Mouse (Mus musculus) cerebellum, adult 9-11 months (tissue): ENCODE data around the gene Slit1.

Experiments used
- DNase-seq: peaks from one replicate; pipeline ENCODE4 v3.0.0; 2022

The Slit1 gene

GRCm38 (mm10) chr19:41651967-41652366, 91.5 kb downstream of the Slit1 start:
- DNase-seq = no peak

DNA sequence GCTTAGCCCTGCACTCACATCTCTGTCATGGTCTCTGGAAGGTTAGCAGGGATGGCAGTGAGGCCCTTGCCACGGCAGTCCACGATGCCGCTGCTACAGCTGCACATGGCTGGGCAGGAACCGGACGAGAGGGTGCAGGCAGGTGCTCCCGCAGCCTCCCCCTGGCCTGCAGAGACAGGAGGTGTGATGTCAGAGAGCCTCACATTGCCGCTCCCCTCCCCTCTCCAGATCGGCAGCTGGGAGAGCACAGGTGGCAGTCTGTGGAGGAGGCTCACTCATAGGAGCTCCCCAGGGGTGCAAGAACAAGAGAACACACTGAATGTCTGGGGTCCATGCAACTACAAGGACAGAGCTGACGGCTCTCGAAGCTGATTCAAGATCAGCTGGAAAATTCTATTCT, 94.1 kb downstream of the Slit1 start:
- no peak for DNase-seq

- DNase-seq = peak; percentile 28
Measured at GRCm38 (mm10) chr19:41646947-41647631, 96.4 kb downstream of the Slit1 start.

- DNase-seq = no peak
Measured at GRCm38 (mm10) chr19:41643010-41643409, 100.5 kb downstream of the Slit1 start.

DNA sequence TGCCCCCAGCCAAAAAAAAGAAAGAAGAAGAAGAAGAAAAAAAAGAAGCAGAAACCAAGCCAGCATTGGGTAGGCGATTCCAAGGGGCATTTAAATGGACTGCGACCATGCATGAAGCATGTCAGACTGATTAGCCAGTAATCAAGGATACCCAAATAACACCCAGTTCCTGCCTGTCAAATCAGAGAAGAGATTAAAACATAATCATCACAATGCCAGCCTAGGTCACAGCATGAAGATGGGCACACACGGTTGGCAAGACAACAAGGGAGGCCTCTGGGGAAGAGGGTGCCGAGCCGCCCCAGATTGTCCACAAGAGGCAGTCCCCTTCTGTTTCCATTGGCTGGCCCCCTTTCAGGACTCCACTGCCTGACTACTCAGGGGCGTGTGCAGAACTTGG, 108.5 kb downstream of the Slit1 start:
- DNase-seq = no peak

DNA sequence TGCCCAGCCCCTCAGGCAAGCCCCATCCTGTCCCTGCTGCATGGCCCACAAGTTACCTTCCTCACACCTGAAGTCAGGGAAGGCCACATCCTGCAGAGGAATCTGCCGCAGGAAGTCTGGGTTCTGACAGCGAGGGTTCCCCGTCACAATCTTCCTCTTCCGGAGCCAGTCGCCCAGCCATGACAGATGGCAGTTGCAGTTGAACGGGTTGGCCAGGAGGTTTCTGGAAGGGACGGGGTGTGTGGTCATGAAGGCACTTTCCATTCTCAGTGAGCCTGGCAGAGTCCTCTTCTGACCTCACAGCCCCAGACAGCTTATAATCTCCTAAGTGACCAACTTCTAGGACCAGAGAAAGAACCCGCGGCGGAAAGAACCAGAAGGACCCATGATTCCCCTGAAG, 109.4 kb downstream of the Slit1 start:
- no peak for DNase-seq

DNA sequence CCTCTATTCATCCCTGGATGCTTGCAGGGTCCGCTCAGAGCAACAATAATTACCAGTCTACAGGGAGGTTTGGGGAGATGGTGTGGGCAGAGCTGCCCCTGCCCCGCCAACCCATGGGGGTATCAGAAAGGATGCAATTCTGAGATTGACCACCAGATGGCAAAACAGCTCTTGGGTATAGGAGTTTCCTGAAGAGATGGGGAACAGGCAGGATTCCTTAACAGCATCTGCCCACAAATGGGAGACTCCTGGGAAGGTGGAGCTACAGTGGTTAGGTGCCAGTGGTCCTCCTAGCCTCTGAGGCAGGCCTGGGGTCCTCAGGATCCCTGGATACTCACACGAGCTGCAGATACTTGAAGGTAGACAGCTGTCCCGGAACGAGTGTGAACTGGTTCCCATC, 113.9 kb downstream of the Slit1 start:
- DNase-seq = peak; percentile 16

GRCm38 (mm10) chr19:41628970-41629369, 114.5 kb downstream of the Slit1 start:
- no peak for DNase-seq

DNA sequence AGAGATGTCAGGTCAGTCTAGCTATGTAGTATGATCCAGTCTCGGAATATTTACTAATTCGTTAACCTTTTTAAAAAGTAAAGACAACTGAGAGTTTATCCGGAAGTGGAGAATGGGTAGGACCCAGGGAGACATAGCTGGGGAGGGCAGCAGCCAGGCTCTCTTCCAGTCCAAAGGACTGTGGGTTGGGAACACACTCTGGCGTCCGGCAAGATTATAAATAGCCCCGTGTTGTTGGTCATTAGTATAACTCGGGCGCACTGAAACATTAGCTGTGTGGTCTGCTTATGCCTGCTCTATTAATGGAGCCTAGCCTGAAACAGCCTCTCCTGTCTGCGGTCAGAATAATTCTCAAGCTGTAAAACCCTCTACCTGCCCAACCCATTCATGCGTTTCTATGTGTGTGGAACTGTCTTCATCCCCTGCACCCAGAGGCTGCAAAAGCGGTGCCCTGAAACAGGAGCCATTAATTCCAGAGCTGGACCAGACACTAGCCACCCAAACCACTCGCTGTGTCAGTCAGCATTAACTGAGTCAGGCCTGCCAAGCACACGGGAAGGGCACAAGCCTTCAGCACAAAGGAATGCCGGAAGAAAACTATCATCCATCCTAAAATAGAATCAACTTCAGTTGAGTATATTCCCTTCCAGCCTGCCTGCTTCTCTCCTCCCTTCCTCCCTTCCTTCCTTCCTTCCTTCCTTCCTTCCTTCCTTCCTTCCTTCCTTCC, 122.9 kb downstream of the Slit1 start:
- no peak for DNase-seq

DNA sequence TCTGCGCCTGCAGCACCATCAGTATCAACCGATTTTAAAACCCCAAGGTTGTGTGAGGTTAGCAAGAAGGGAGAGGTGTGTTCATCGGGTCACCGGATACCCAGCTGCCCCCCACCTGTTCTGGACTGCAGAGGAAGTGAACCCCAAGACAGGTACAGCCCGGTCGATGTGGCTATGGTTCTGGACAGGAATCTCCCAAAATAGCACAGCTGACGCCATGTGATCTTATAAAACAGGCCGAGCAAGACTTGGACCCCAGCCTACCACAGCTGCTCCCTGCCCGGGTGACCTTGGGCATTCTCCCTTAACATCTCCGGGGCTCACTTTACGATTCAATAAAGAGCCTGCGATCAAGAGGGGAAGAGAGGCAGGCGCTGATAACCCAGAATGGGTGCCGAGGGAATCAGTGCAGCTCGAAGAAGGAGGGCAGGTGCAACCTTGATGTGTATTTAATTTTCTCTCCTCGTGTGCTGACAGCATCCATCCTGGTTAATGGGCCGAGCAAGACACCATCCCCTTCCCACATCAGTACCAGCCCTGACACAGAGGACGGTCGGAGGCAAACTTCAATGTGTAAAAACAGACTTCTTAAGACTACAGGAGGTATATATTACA, 124.6 kb downstream of the Slit1 start:
- DNase-seq = no peak

GRCm38 (mm10) chr19:41618153-41618657, 125.3 kb downstream of the Slit1 start:
- no peak for DNase-seq

GRCm38 (mm10) chr19:41617102-41617501, 126.4 kb downstream of the Slit1 start:
- no peak for DNase-seq

GRCm38 (mm10) chr19:41616274-41616673, 127.2 kb downstream of the Slit1 start:
- no peak for DNase-seq

DNA sequence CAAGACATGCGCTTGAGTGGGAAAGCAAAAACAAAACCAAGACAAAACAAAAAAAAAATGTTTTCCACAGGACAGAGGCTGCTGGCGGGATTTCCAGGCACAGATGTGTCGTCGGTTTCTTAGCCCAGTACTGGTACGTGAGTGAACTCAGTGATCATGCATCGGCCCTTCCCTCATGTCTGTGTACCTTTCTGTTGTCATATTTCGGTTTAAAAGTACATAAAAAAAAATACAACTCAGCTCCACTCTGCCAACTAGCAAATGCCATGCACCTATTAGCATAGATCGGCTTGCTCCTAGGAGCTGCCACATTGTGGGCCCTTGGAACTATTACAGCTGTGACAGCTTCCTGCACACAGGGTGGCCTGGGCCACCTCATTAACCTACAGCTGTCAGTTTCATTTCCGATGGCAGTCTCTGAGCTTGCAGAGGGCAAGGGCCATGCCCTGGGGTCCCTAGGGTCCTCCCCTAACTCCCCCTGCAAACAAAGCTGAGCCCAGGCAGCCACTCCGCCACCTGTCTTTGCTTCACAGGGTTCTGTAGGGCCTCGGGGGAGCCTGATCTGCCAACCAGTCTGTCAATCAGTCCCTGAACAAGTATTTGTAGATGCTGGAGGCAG, 127.8 kb downstream of the Slit1 start:
- DNase-seq = no peak

- DNase-seq = no peak
Measured at GRCm38 (mm10) chr19:41613325-41614087, 130.0 kb downstream of the Slit1 start.

DNA sequence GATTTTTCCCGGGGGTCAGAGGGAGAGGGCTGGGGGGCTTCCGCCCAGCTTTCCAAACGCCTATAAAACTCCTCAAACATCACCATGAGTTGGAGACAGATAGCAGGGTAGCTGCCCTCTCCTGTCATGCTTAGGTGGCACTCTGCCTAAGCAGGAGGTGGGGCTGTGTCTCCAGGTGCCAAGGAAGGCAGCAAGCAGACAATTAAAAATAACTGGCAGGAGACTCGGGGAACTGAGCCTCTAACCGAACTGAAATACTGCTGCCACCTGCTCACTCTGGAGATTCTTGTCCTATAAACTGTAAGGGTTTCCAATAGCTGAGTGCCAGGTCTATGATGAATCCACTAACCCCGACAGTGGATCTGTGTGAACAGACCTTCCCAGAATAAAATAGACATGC, 131.8 kb downstream of the Slit1 start:
- no peak for DNase-seq

DNA sequence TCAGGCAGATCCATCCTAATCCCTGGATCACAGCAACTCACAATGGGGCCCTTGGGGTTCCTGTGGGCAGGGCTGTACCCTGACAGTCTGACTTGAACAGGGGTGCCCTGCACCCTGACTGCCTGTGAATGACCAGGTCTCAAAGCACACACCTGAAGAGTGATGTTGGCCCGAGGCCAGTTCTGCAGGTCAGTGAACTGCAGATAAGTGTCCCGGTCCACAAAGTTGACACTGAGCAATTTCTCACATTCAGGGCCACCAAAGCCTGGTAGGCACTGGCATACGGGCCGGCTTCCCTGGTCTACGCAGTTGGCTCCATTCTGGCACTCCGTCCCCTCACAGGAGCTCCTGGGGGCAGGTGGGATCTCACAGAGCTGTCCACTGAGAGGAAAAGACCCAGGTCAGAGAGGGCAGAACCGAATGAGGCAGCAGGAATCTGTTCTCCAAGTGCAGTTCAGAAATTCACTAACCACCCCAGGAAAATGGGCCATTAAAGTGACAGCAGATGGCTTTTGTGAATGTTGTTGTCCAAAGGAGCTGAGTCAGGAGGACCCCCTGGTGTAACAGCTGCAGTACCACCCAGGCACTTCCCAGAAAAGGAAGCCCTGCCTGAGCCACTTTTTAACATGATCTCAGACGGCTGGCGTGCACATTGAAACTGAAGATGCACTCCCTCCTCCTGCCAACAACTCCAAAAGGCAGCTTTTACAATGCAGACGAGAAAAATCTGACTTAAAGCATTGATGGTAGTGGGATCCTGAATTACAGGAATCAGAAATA, 137.1 kb downstream of the Slit1 start:
- no peak for DNase-seq

DNA sequence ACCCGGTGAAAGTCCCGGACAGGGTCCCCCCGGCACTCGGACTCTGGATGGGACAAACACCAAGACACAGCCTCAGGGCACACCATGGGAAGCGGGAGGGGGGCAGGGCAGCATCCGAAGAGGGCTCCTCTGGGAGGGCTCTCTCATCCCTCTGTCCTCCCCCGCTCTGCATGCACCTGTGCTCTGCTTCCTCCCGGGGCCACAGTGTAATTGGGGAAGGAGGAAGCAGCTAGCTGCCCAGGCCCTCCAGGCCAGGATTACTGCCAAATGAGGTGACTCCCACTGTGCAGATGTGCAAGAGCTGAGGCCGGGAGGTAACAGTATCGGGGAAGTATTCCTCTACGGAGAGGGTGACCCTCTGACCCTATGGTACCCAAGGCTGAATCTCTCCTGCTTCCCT, 142.8 kb downstream of the Slit1 start:
- DNase-seq = no peak

GRCm38 (mm10) chr19:41597170-41597894, 146.1 kb downstream of the Slit1 start:
- DNase-seq = no peak

- no peak for DNase-seq
Measured at GRCm38 (mm10) chr19:41591808-41592207, 151.7 kb downstream of the Slit1 start.

DNA sequence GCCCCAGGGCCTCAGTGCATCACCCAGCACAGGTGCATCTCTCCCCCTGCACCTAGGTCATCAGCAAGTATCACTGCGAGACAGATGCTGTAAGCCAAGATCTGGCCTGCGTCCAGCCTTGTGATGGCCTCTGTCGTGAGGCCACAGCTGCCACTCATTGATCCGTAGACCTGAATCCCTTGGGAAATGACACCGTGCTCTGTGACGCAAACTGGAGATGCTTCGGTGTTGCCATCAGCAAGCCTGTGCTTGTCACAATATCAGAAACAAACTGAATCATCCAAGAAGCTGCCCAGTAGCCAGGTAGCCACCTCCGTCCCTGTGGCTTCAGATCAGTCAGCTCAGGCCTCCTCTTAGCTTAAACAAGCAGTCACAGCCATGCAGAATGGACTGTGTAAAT, 153.8 kb downstream of the Slit1 start:
- DNase-seq = no peak
